Mouse (Mus musculus): Measurements from ENCODE around the gene Pde4d.

Pde4d gene

GRCm38 (mm10) chr13:108596938-108597337 is 147.2 kb downstream of the Pde4d start:
- no peak for DNase-seq (ENCODE audit: low read depth, low spot score)

DNA sequence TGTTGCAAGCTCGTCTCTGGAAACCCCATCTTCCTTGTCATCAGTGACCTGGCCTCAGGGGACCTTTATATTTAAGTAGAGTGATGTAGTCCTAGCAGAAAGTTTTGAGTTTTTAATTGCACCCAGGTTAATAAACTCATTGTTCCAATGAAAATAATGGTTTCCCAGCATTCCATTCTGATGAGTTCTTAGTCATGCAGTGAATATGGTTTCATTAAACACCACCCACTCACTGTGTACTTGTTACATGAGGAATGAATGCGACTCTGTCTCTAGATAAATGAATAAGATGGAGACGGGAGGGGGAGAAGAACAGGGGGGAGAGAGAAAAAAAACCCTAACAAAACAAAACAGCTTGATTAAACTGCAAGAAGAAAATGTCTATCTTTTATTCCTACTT is 148.9 kb downstream of the Pde4d start:
- DNase-seq (ENCODE audit: low read depth, low spot score) = no peak

DNA sequence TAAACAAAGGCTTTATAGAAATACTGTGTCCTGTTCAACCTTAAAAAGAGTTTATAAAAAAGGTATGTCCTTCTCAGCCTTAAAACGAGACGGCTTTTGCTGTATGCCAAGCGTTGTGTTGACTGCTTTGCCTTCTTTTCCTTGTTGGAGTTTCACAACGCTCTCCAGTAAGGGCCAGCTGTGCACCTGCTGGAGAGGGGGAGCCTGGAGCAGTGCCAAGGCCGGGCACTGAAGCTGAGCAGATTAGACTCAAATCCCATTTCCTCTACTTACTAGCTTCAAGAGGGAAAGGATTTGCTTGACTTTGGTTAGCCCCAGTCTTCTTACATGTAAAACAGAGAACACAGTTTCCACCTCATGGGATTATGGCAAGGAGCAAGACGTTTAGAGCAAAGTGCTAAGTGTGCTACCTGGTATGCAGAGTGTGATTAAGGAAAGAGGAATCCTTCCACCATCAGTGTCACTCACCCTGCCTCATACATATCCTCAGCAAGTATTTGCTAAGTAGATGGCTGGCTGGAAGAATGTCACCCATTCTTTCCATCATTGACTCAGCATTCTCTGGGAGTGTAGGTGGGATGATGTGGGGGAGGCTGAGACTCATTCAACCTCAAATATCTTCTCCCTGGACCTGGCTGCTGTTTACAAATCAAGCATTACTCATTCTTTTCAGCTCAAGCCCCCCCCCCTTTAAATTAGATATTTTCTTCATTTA is 149.6 kb downstream of the Pde4d start:
- no peak for DNase-seq (ENCODE audit: low read depth, low spot score)

- DNase-seq (ENCODE audit: low read depth, low spot score) = no peak
Observed at GRCm38 (mm10) chr13:108601021-108601420, 151.3 kb downstream of the Pde4d start.

- DNase-seq (ENCODE audit: low read depth, low spot score) = no peak
Observed at GRCm38 (mm10) chr13:108603502-108603901, 153.8 kb downstream of the Pde4d start.

GRCm38 (mm10) chr13:108604213-108604612 is 154.5 kb downstream of the Pde4d start:
- peak; percentile 35 for DNase-seq (ENCODE audit: low read depth, low spot score)

GRCm38 (mm10) chr13:108618207-108618606 is 168.5 kb downstream of the Pde4d start:
- no peak for DNase-seq (ENCODE audit: low read depth, low spot score)

- no peak for DNase-seq (ENCODE audit: low read depth, low spot score)
Observed at GRCm38 (mm10) chr13:108622681-108623080, 172.9 kb downstream of the Pde4d start.

DNA sequence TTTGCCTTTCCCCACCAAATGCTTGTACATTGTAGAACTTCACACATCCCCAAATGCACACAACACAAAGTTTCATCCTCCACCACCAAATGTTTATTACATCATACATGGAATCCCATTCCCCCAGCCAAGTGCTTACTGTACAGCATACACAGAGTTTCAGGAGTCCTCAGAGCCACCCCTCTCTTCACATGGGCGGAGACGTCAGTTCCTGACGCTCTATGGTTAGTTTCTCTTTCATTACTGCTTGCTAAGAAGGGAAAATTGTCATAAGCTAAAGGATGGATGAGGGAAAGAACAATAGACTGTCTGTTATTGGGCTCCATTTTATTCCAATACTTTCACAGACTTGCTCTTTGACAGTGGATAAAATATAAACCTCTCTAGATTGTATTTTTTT is 174.2 kb downstream of the Pde4d start:
- no peak for DNase-seq (ENCODE audit: low read depth, low spot score)

DNA sequence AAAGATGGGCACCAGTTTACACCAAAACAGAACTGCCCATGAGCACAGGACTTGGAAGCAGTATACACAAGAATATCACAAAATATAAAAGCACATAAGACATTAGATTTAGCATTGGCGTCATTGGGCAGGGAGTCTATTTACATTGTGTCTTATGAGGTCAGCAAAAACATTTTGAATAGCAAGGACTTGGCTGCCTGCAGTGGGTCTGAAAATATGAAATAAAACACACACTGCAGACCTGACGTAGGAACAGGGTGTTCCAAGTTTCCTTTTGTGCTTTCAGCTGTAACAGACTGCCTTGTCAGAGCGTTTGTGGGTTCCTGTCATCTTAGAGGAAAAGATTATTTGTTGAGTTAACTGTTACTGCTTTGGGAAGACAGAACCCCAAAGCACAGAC is 176.4 kb downstream of the Pde4d start:
- no peak for DNase-seq (ENCODE audit: low read depth, low spot score)

DNA sequence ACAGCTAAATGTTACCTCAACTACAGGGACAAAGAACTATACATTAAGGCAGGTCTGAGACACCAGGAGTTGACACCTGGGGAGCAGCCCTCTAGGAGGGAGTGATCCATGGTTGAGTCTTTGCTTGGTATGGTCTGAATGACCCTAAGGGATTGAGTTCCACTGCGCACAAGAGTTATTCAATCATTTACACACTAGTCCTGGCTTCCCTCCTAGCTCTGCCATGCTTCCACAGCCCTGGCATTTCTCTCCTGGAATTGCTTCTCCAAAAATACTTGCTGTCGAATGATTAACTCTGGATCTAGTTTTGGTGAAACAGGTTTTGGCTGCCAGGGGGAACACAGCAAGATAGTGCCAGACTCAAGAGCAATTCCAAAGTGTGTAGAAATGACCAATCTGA is 178.8 kb downstream of the Pde4d start:
- DNase-seq (ENCODE audit: low read depth, low spot score) = no peak

GRCm38 (mm10) chr13:108630576-108630975 is 180.8 kb downstream of the Pde4d start:
- DNase-seq (ENCODE audit: low read depth, low spot score) = no peak

DNA sequence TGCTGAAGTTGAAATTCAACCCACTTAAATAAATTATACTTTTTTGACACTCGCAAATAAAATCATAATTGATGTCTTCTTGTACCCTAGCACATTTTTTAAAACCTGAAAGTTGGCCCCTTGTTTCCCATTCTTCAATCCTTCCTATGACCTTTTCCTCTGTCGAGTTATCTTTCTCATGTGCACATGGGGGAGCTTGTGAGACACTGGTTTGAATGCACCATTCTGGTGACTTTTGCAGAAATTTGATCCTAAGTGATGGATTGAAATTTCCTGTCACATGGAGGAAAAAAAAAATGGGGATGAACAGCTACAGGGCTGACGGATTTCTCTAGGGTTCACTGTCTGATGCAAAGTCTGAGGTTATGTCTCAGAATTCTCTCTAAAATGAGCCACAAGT is 181.5 kb downstream of the Pde4d start:
- DNase-seq (ENCODE audit: low read depth, low spot score) = no peak

- DNase-seq (ENCODE audit: low read depth, low spot score) = no peak
Observed at GRCm38 (mm10) chr13:108636526-108636925, 186.8 kb downstream of the Pde4d start.

DNA sequence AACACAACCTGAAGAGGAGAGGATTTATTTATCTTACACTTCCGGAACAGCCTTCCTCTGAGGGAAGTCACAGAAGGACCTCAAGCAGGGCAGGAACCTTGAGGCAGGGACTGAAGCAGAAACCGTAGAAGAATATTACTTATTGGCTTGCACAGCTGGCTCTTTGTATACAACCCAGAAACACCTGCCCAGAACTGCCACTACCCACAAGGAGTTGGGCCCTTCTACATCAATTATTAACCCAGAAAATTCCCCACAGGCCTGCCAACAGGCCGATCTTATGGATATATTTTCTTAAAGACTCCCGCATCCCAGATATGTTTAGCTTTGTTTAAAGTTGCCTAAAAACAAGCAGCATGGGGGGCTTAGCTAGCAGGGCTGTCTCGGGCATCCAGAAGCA is 192.5 kb downstream of the Pde4d start:
- no peak for DNase-seq (ENCODE audit: low read depth, low spot score)

DNA sequence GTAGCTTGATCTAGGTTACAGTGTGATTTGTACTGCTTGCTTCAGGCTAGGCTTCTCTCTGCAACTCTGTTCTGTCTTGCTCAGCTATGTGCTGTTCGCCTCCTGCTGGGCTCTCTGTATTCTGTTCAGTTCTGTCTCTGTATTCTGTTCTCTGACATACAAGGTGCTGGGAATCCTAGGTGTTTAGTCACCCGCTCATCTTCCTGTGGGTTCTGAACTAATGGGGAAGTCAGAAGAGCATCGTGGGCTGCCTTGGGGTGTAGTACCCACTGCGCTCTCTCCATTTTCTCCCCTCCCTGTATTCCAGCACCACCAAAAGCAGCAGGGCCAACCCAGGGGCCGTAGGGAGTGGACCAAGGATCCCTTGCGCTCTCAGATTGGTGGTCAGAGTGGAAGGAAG is 197.1 kb downstream of the Pde4d start:
- DNase-seq (ENCODE audit: low read depth, low spot score) = no peak

- DNase-seq (ENCODE audit: low read depth, low spot score) = no peak
Observed at GRCm38 (mm10) chr13:108647239-108647638, 197.5 kb downstream of the Pde4d start.

DNA sequence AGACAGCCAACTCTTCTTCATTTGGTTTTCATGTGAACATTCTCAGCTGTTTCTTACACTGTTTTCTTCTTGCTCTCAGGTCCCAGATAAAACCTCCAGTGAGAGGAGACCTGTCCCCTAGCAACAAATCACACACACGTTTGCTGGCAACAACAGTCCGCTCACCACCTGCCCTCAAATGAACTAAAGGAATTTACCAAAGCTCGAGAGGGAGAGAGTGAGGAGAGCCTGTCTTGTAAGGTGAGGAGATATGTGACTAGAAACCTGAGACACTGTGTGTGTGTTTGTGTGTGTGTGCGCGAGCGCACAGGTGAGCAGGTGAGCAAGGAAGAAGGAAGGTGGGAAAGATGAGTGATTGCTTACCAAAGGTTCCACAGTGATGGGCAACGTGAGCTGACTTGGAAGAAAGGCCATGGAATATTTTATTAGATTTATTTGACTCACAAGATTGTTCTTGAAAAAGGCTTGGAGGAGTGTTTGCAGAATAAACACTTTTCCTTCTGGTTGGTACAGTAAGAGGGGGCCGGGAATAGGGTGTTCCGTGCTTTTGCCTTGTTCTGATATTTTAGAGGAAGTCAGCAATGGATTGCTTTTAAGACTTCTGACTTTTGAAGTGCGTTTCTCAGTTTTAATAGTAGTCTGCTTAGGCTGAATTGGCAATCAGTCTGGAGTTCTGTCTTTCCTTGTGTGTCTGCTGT is 204.4 kb downstream of the Pde4d start:
- DNase-seq (ENCODE audit: low read depth, low spot score) = no peak

GRCm38 (mm10) chr13:108666579-108666978 is 216.8 kb downstream of the Pde4d start:
- no peak for DNase-seq (ENCODE audit: low read depth, low spot score)

DNA sequence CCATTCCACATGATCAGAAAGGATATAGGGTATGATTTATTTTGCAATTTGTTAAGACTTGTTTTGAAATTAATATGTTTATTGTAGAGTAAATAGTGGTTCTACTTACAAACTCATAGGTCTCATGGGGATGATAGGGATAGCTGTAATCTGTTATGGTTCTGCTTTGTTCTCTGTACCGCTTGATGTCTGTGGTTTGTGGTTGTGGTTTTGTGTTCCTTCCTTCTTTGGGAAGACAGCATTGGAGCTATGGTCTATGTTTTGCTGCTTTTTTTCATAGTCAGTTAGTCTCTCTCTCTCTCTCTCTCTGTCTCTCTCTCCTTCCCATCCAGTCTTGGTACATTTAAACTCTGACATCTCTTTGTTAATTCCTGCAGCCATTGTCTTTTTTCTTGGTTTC is 217.3 kb downstream of the Pde4d start:
- DNase-seq (ENCODE audit: low read depth, low spot score) = no peak

DNA sequence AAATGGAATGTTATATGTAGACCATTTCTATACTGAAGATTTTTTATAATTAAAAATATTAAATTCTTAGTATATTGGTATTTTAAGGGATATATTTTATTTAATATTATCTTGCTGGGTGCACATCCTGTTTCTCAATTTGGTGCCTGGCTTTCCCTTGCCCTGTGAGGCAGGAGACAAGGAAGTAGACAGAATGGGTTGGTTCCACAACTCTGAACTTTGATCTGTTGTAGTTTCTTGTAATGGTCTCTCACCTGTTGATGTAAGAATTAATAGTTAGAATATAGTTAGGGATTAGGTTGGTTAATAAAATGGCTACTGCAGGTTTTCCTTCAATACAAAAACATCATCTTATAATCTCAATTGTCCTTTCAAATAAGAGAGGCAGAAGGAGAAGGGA is 227.3 kb downstream of the Pde4d start:
- DNase-seq (ENCODE audit: low read depth, low spot score) = no peak

DNA sequence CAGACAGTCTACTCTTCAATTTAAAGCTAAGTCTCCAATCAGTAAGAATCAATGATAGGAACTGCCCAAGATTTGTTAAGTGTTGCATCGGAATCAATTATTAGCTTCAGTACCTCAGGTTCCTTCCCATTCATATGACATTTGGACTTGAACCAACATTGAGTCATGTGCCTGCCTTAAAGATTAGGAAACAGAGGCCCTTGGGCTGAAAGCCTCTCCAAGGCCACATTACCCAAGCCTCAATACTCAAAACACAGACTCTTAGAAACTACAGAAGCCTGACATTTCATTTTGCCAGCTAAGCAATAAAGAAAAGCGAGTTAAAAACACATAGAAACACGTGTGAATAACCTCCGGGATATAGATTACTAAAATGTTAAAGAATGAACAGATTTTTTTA is 233.3 kb downstream of the Pde4d start:
- no peak for DNase-seq (ENCODE audit: low read depth, low spot score)

DNA sequence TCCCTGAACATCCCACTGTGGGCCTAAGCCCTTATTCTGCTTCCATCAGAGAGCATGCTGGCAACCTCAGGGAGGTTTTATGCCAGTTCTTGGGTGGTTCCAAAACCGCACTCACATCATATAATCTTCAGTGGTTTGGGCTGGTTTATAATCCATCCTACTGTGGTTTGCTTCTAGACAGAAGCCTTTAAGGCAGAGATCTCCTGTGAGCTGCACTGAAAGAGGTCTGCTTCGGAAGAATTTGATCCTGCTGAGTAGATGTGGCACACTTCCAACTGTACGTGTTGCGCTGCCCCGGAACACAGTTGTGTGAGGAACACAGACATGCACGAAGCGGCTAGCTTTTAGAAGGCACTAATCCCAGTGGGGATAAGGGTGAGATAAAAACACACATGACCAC is 236.1 kb downstream of the Pde4d start:
- no peak for DNase-seq (ENCODE audit: low read depth, low spot score)
